Mouse (Mus musculus): Measurements from ENCODE around the gene Cdh11.

The Cdh11 gene

GRCm38 (mm10) chr8:102785592-102786416 is at the start of gene Cdh11:
Gene Cdh11 (minus strand): TSS chr8:102785642.
- no peak for DNase-seq (ENCODE audit: low read depth in 2 of 2, low spot score in 2 of 2)

- DNase-seq (ENCODE audit: low read depth in 2 of 2, low spot score in 2 of 2), result no peak
These were observed 28.5 kb upstream of the Cdh11 start for GRCm38 (mm10) chr8:102813959-102814358.

GRCm38 (mm10) chr8:102790303-102790702 is 4.9 kb upstream of the Cdh11 start:
- DNase-seq (ENCODE audit: low read depth in 2 of 2, low spot score in 2 of 2), result no peak

GRCm38 (mm10) chr8:102786467-102787360 is 1.3 kb upstream of the Cdh11 start:
- no peak for DNase-seq (ENCODE audit: low read depth in 2 of 2, low spot score in 2 of 2)

GRCm38 (mm10) chr8:102784835-102785455 is 497 bp downstream of the Cdh11 start:
- DNase-seq (ENCODE audit: low read depth in 2 of 2, low spot score in 2 of 2), result no peak

GRCm38 (mm10) chr8:102783821-102784591 is 1.4 kb downstream of the Cdh11 start:
- DNase-seq (ENCODE audit: low read depth in 2 of 2, low spot score in 2 of 2), result no peak

GRCm38 (mm10) chr8:102782707-102783489 is 2.5 kb downstream of the Cdh11 start:
- no peak for DNase-seq (ENCODE audit: low read depth in 2 of 2, low spot score in 2 of 2)

- no peak for DNase-seq (ENCODE audit: low read depth in 2 of 2, low spot score in 2 of 2)
These were observed 4.5 kb downstream of the Cdh11 start for GRCm38 (mm10) chr8:102780899-102781298.

- DNase-seq (ENCODE audit: low read depth in 2 of 2, low spot score in 2 of 2), result no peak
These were observed 10.8 kb downstream of the Cdh11 start for GRCm38 (mm10) chr8:102774594-102774993.

- no peak for DNase-seq (ENCODE audit: low read depth in 2 of 2, low spot score in 2 of 2)
These were observed 14.0 kb downstream of the Cdh11 start for GRCm38 (mm10) chr8:102771456-102771855.

- no peak for DNase-seq (ENCODE audit: low read depth in 2 of 2, low spot score in 2 of 2)
These were observed 31.6 kb downstream of the Cdh11 start for GRCm38 (mm10) chr8:102753839-102754238.

- no peak for DNase-seq (ENCODE audit: low read depth in 2 of 2, low spot score in 2 of 2)
These were observed 42.5 kb downstream of the Cdh11 start for GRCm38 (mm10) chr8:102742940-102743339.

- DNase-seq (ENCODE audit: low read depth in 2 of 2, low spot score in 2 of 2), result no peak
These were observed 43.3 kb downstream of the Cdh11 start for GRCm38 (mm10) chr8:102742008-102742591.

GRCm38 (mm10) chr8:102740963-102741362 is 44.5 kb downstream of the Cdh11 start:
- no peak for DNase-seq (ENCODE audit: low read depth in 2 of 2, low spot score in 2 of 2)

- no peak for DNase-seq (ENCODE audit: low read depth in 2 of 2, low spot score in 2 of 2)
These were observed 46.4 kb downstream of the Cdh11 start for GRCm38 (mm10) chr8:102738961-102739487.

GRCm38 (mm10) chr8:102738395-102738794 is 47.0 kb downstream of the Cdh11 start:
- DNase-seq (ENCODE audit: low read depth in 2 of 2, low spot score in 2 of 2), result no peak

GRCm38 (mm10) chr8:102734419-102734818 is 51.0 kb downstream of the Cdh11 start:
- DNase-seq (ENCODE audit: low read depth in 2 of 2, low spot score in 2 of 2), result no peak

GRCm38 (mm10) chr8:102726206-102726935 is 59.1 kb downstream of the Cdh11 start:
- DNase-seq (ENCODE audit: low read depth in 2 of 2, low spot score in 2 of 2), result no peak

GRCm38 (mm10) chr8:102725496-102725895 is 59.9 kb downstream of the Cdh11 start:
- DNase-seq (ENCODE audit: low read depth in 2 of 2, low spot score in 2 of 2), result no peak

Data from CD8-positive naive resting alpha-beta T cell, adult 2 months (primary cell).